Mouse (Mus musculus) left cerebral cortex, postnatal 14 days (tissue): ENCODE data around the gene Idh3b. TPM values are rescaled to one million over a fixed set of nuclear protein-coding genes. Genes with fewer than 3 reads are reported as not detected.

Experiments
- DNase-seq, 2 experiments: peaks; one replicate each; pipeline ENCODE4 v3.0.0; 2021 to 2022; ENCODE audit warnings: low spot score in 2 of 2, mixed read lengths in 1 of 2
- intact Hi-C: fragments of 180-260 bp; cut with DNase I; formaldehyde crosslinking; loops from one replicate; pipeline ENCODE4 v1.15.1; 2025
- total RNA-seq, 2 experiments: library from RNA; stranded (reverse); gene quantifications; 2 replicates each; pipeline ENCODE4 v1.2.3; 2021

Idh3b gene
- total RNA-seq, 2 experiments from 2014 or later: 260 to 269 TPM

GRCm38 (mm10) chr2:130274149-130274861 lies 10.0 kb downstream of the Idh3b start, which contains the start of gene Nop56:
TSS of gene Nop56 (plus strand) at chr2:130274430.
- intact Hi-C loops: loop anchor here (2.0 kb wide), 1 partner anchor 96 kb away; the partner anchor contains the start of gene Snrpb
- peak; percentile 100 for DNase-seq

GRCm38 (mm10) chr2:130273732-130274131 lies 10.6 kb downstream of the Idh3b start:
- DNase-seq: no peak
- intact Hi-C loops: loop anchor here (2.0 kb wide), 1 partner anchor 95 kb away; the partner anchor contains the start of gene Snrpb

- no peak for DNase-seq
- intact Hi-C loops: no loop called here
Measured at GRCm38 (mm10) chr2:130268074-130268473, 16.3 kb downstream of the Idh3b start.

- intact Hi-C loops: no loop called here
- DNase-seq: no peak
Measured at GRCm38 (mm10) chr2:130265520-130265919, 18.8 kb downstream of the Idh3b start.

GRCm38 (mm10) chr2:130262398-130262797 lies 21.9 kb downstream of the Idh3b start:
- intact Hi-C loops: no loop called here
- no peak for DNase-seq

- no peak for DNase-seq
- intact Hi-C loops: no loop called here
Measured at GRCm38 (mm10) chr2:130261914-130262313, 22.4 kb downstream of the Idh3b start.

- DNase-seq: peak in 1 of 2 experiments; percentile 50
Measured at GRCm38 (mm10) chr2:130260822-130261221, 23.5 kb downstream of the Idh3b start.

GRCm38 (mm10) chr2:130256762-130257161 lies 27.6 kb downstream of the Idh3b start:
- intact Hi-C loops: no loop called here
- no peak for DNase-seq

More at GRCm38 (mm10) chr2:130260822-130261221, 23.5 kb downstream of the Idh3b start:
- intact Hi-C loops: no loop called here

GRCm38 (mm10) chr2:130248226-130248625 lies 36.1 kb downstream of the Idh3b start:
- intact Hi-C loops: loop anchor here (5.0 to 10.0 kb wide), 3 partner anchors 66 to 343 kb away; no protein-coding TSS in a partner anchor

GRCm38 (mm10) chr2:130246912-130247311 lies 37.4 kb downstream of the Idh3b start:
- intact Hi-C loops: loop anchor here (5.0 to 10.0 kb wide), 3 partner anchors 65 to 342 kb away; no protein-coding TSS in a partner anchor
- DNase-seq: peak; percentile 42 to 55

More at GRCm38 (mm10) chr2:130248226-130248625, 36.1 kb downstream of the Idh3b start:
- DNase-seq: no peak

Other genes with a start within 250 kb of the Idh3b start
- under 1 TPM; 0.32 to 0.33 TPM for gene Tgm6, start 172.1 kb downstream of the Idh3b start, total RNA-seq
- 100 to 1,000 TPM; 103 to 105 TPM for gene Snrpb, start 105.1 kb downstream of the Idh3b start, total RNA-seq
- not detected for gene Tmc2, start 89.4 kb downstream of the Idh3b start, total RNA-seq
- gene Nop56, start 10.1 kb downstream of the Idh3b start, total RNA-seq: 100 to 1,000 TPM; 125 to 144 TPM
- gene Ebf4, start 10.6 kb upstream of the Idh3b start, total RNA-seq: 10 to 100 TPM in 1 of 2 experiments, 1 to 10 TPM in 1; 9.1 to 11.7 TPM
- 10 to 100 TPM in 1 of 2 experiments, 1 to 10 TPM in 1; 8.5 to 13.2 TPM for gene Cpxm1, start 113.0 kb upstream of the Idh3b start, total RNA-seq
- gene Gm28372, start 120.7 kb upstream of the Idh3b start, total RNA-seq: not detected
- gene 1700020A23Rik, start 120.7 kb upstream of the Idh3b start, total RNA-seq: not detected
- not detected for gene Tmem239, start 121.9 kb upstream of the Idh3b start, total RNA-seq
- 10 to 100 TPM; 66.7 to 83.6 TPM for gene Vps16, start 139.8 kb upstream of the Idh3b start, total RNA-seq
- gene Pced1a, start 140.2 kb upstream of the Idh3b start, total RNA-seq: 10 to 100 TPM; 21.3 to 22.1 TPM
- 100 to 1,000 TPM; 251 to 257 TPM for gene Ptpra, start 165.7 kb upstream of the Idh3b start, total RNA-seq